Mouse (Mus musculus): ENCODE results near the gene Lin7a. TPM values are rescaled to one million over a fixed set of nuclear protein-coding genes. Genes with fewer than 3 reads are reported as not detected.

The Lin7a gene
- polyA plus RNA-seq, 1 experiment = not detected

DNA sequence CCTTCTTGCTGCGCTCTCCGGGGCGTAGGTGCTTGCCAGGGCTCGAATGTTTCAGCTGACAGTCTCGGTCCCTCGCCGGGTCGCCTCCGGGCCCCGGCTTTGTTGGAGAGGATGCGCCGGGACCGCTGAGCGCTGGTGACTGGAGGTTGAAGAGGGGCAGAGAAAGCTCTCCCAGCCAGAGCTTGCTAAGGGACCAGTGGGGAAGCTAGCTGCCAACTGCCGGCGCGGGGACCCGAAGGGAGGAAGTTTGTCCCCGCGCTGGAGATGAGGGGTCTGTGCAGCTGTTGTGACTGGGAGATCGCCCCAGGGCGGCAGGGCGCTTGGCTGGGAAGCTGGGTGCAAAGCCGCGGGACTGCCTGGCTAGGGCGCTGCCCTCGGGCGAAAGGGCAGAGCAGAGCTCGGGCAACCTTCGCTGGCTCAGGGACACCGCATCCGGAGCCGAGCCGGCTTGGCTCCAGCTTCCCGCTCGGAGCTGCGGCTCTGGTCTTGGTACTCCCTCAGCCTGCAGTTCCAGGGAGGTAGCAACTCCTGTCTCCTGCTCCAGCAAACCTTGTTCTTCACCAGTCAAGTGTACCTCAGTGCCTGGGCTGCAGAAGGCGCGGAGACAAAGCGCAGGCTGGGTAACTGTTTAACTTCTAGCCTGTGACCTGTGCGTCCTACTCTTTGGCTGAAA, 781 bp downstream of the Lin7a start:
- TF ChIP-seq CTCF (IDR thresholded peaks at IDR 0.05; ENCODE audit: low read depth, low read length) = no peak
- no peak for TF ChIP-seq POLR2A (IDR thresholded peaks at IDR 0.05; ENCODE audit: borderline replicate concordance, low read depth, low read length)
- Histone ChIP-seq H3K27ac (ENCODE audit: insufficient read depth, low read depth, low read length) (no peak overlapping the region), H3K4me3 (ENCODE audit: insufficient read depth, low read length) (no peak overlapping the region), H3K4me1 (ENCODE audit: control insufficient read depth, insufficient read depth, low read length) (no peaks in the 10 kb centered on the region)

GRCm38 (mm10) chr10:107272804-107273145, 1.3 kb downstream of the Lin7a start:
- no peak overlapping the region for H3K4me3 ChIP-seq (ENCODE audit: insufficient read depth, low read length)
- H3K27ac ChIP-seq (ENCODE audit: insufficient read depth, low read depth, low read length) = no peak overlapping the region
- TF ChIP-seq CTCF (IDR thresholded peaks at IDR 0.05; ENCODE audit: low read depth, low read length) = no peak
- no peak for TF ChIP-seq POLR2A (IDR thresholded peaks at IDR 0.05; ENCODE audit: borderline replicate concordance, low read depth, low read length)
- no peaks in the 10 kb centered on the region for H3K4me1 ChIP-seq (ENCODE audit: control insufficient read depth, insufficient read depth, low read length)

DNA sequence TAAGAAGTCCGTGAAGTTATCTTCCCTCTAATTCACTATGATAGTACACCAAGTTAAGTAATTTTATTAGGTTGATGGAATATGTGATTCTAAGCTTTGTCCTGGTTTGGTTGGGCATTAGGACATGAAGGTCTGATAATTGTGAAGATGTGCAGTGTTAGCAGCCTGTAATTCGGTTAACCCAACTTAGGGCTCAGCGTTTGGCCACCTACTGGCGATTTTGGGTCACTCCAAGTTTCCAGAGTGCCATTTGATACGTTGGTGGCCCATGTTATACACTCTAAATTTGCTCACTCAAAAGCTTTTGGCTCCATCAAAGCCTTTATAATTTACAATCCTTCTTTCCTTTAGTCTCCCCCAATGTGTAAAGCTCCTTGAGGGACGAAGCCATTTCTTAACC, 2.4 kb downstream of the Lin7a start:
- Histone ChIP-seq H3K27ac (ENCODE audit: insufficient read depth, low read depth, low read length) (no peak overlapping the region), H3K4me1 (ENCODE audit: control insufficient read depth, insufficient read depth, low read length) (no peaks in the 10 kb centered on the region), H3K4me3 (ENCODE audit: insufficient read depth, low read length) (no peak overlapping the region)
- TF ChIP-seq CTCF (IDR thresholded peaks at IDR 0.05; ENCODE audit: low read depth, low read length) (no peak), POLR2A (IDR thresholded peaks at IDR 0.05; ENCODE audit: borderline replicate concordance, low read depth, low read length) (no peak)

GRCm38 (mm10) chr10:107274785-107275184, 3.3 kb downstream of the Lin7a start:
- H3K27ac ChIP-seq (ENCODE audit: insufficient read depth, low read depth, low read length) = no peak overlapping the region
- TF ChIP-seq CTCF (IDR thresholded peaks at IDR 0.05; ENCODE audit: low read depth, low read length) = no peak
- no peak for TF ChIP-seq POLR2A (IDR thresholded peaks at IDR 0.05; ENCODE audit: borderline replicate concordance, low read depth, low read length)

GRCm38 (mm10) chr10:107276647-107277046, 5.2 kb downstream of the Lin7a start:
- H3K27ac ChIP-seq (ENCODE audit: insufficient read depth, low read depth, low read length) = no peak overlapping the region
- no peaks in the 10 kb centered on the region for H3K4me1 ChIP-seq (ENCODE audit: control insufficient read depth, insufficient read depth, low read length)
- TF ChIP-seq CTCF (IDR thresholded peaks at IDR 0.05; ENCODE audit: low read depth, low read length) (no peak), POLR2A (IDR thresholded peaks at IDR 0.05; ENCODE audit: borderline replicate concordance, low read depth, low read length) (no peak)
- no peak overlapping the region for H3K4me3 ChIP-seq (ENCODE audit: insufficient read depth, low read length)

More at GRCm38 (mm10) chr10:107274785-107275184, 3.3 kb downstream of the Lin7a start:
- Histone ChIP-seq H3K4me1 (ENCODE audit: control insufficient read depth, insufficient read depth, low read length) (no peaks in the 10 kb centered on the region), H3K4me3 (ENCODE audit: insufficient read depth, low read length) (no peak overlapping the region)

DNA sequence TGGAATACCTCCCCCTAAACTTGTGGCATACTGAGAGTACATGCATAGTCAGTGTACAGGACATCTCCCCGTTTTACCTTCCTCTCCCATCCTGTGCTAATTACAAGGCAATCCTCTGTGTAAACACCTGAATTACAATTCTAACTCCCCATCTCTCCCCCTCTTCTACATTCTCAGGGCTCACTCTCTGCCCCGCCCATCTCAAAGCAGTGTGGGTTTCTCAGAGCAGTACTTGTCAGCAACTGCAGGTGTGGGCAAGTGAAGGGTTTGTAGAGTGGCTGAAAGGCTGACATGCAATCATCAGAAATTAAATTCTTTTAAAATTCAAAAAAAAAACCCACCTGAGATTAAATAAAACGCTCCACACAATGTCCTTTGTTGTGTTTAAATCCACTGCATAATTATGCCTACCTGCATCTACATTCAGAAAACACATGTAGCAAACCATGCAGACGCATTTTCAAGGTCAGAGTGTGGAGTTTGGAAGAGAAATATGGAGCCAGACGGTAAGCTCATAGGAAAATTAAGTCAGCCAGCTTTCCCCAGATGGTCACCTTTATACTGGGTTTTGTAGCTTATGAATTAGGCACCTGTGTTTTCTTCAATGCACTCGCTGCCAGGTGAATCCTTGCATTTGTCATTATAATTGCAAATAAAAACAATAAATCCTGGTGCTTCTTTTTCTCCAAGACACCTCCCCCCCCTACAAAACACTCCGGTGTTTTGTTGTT, 22.6 kb downstream of the Lin7a start:
- no peak overlapping the region for H3K27ac ChIP-seq (ENCODE audit: insufficient read depth, low read depth, low read length)
- H3K4me1 ChIP-seq (ENCODE audit: control insufficient read depth, insufficient read depth, low read length) = no peaks in the 10 kb centered on the region
- no peak overlapping the region for H3K4me3 ChIP-seq (ENCODE audit: insufficient read depth, low read length)
- TF ChIP-seq CTCF (IDR thresholded peaks at IDR 0.05; ENCODE audit: low read depth, low read length) (no peak), POLR2A (IDR thresholded peaks at IDR 0.05; ENCODE audit: borderline replicate concordance, low read depth, low read length) (no peak)

GRCm38 (mm10) chr10:107300587-107301248, 29.2 kb downstream of the Lin7a start:
- Histone ChIP-seq H3K4me3 (ENCODE audit: insufficient read depth, low read length) (no peak overlapping the region), H3K27ac (ENCODE audit: insufficient read depth, low read depth, low read length) (no peak overlapping the region), H3K4me1 (ENCODE audit: control insufficient read depth, insufficient read depth, low read length) (no peaks in the 10 kb centered on the region)
- TF ChIP-seq POLR2A (IDR thresholded peaks at IDR 0.05; ENCODE audit: borderline replicate concordance, low read depth, low read length) (no peak), CTCF (IDR thresholded peaks at IDR 0.05; ENCODE audit: low read depth, low read length) (no peak)

- Histone ChIP-seq H3K27ac (ENCODE audit: insufficient read depth, low read depth, low read length) (no peak overlapping the region), H3K4me3 (ENCODE audit: insufficient read depth, low read length) (no peak overlapping the region), H3K4me1 (ENCODE audit: control insufficient read depth, insufficient read depth, low read length) (no peaks in the 10 kb centered on the region)
- TF ChIP-seq POLR2A (IDR thresholded peaks at IDR 0.05; ENCODE audit: borderline replicate concordance, low read depth, low read length) (no peak), CTCF (IDR thresholded peaks at IDR 0.05; ENCODE audit: low read depth, low read length) (no peak)
Observed at GRCm38 (mm10) chr10:107310964-107311490, 39.5 kb downstream of the Lin7a start.

DNA sequence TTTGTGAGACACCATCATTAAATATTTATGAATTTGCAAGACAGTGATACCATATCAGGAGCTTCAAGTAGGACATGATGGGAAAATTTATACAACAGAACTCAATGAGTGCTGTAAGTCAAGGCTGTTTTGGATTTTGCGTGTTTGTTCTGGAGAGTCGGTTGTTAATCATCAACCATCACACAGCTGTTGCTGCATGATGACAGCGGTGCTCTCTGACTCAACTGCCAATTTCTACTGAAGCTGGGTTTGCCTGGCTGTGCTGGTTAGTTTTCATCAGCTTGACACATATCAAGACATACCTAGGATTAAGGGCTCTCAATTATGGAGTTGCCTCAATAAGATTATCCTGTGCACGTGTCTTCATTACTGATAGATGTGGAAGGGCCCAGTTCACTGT, 41.1 kb downstream of the Lin7a start:
- H3K27ac ChIP-seq (ENCODE audit: insufficient read depth, low read depth, low read length) = no peak overlapping the region
- no peaks in the 10 kb centered on the region for H3K4me1 ChIP-seq (ENCODE audit: control insufficient read depth, insufficient read depth, low read length)

GRCm38 (mm10) chr10:107313395-107313794, 41.9 kb downstream of the Lin7a start:
- TF ChIP-seq CTCF (IDR thresholded peaks at IDR 0.05; ENCODE audit: low read depth, low read length) (no peak), POLR2A (IDR thresholded peaks at IDR 0.05; ENCODE audit: borderline replicate concordance, low read depth, low read length) (no peak)
- no peak overlapping the region for H3K27ac ChIP-seq (ENCODE audit: insufficient read depth, low read depth, low read length)
- no peaks in the 10 kb centered on the region for H3K4me1 ChIP-seq (ENCODE audit: control insufficient read depth, insufficient read depth, low read length)
- H3K4me3 ChIP-seq (ENCODE audit: insufficient read depth, low read length) = no peak overlapping the region

More for the DNA sequence above, 41.1 kb downstream of the Lin7a start:
- TF ChIP-seq POLR2A (IDR thresholded peaks at IDR 0.05; ENCODE audit: borderline replicate concordance, low read depth, low read length) (no peak), CTCF (IDR thresholded peaks at IDR 0.05; ENCODE audit: low read depth, low read length) (no peak)
- no peak overlapping the region for H3K4me3 ChIP-seq (ENCODE audit: insufficient read depth, low read length)

Data from bone marrow macrophage, adult 2 months (primary cell).